Mouse (Mus musculus): Measurements from ENCODE around the gene Impg2. TPM values are rescaled to one million over a fixed set of nuclear protein-coding genes. Genes with fewer than 3 reads are reported as not detected.

The Impg2 gene
- polyA plus RNA-seq, 1 experiment from 2014 or later: 0.16 TPM

DNA sequence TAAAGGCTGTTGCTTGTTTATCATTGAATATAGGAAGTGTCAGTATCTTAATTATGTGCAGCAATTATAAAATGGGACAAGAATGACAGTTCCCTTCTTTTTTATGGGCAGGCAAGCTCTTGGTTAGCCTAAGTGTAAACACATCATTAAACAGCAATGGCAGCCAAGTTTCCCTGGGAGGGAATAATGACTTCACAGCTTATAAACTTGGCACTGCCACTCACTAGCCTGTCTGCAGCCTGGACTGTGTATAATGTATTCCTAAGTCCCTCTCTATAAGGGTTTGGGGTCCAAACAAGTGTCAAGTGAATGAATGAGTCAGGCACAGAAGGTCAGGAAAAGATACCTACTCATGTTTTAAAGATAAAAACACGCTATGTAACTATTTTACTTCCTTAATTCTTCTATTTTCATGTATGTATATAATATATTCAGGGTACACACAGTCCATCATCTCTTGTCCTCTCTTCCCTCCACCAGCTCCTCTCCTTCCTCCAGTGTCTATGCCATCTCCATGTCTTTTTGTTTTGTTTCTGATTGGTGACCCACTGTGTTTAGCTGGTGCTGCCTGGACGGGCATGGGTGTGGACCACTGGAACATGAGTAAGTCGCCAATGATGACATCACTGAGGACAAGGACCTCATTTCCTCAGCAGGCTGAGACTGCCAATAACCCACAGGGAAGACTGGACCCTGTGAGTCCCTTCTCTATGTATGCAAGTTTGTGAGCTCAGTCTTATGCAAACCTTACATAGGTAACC lies 92.0 kb downstream of the Impg2 start:
- Histone ChIP-seq H3K9me3 (ENCODE audit: low read length) (no peaks in the 10 kb centered on the region), H3K4me1 (ENCODE audit: insufficient read depth, low read length) (0 out of 2 replicates have a peak, but pooled peaks cover 5% of the 10 kb centered on the region), H3K27me3 (ENCODE audit: insufficient read depth, low read length) (no peaks in the 10 kb centered on the region), H3K27ac (ENCODE audit: low read length) (no peak overlapping the region), H3K9ac (replicated peaks; ENCODE audit: low read length) (no peak overlapping the region), H3K4me3 (ENCODE audit: low read length) (no peak overlapping the region), H3K4me2 (replicated peaks; ENCODE audit: low read depth, low read length) (no peak overlapping the region), H3K36me3 (ENCODE audit: insufficient read depth, low read length) (no peaks in the 10 kb centered on the region)
- WGBS: 71% methylated on average over 3 of the region's 3 CpGs
- no peak for ATAC-seq (ENCODE audit: low FRiP score, low TSS enrichment)

DNA sequence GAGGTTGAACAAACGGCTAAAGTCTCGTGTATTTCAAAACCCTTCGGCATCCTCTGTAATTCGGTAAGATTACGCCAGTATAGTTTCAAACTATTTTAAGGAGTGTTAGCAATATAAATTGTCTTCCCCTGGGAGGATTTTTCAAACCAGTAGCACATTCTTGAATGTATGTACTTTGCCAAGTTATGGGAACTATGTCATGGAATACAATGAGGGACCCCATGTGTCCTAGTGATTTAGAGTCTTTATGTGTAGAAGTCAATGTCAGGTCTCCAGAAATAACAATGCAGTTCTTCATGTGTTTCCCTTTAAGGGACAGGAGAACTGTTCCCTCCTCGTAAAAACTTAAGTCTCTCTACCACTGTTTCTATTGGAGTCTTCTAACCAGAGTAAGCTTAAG lies 94.1 kb downstream of the Impg2 start:
- no peak overlapping the region for H3K9ac ChIP-seq (replicated peaks; ENCODE audit: low read length)
- WGBS: 52% methylated on average over 6 of the region's 6 CpGs
- no peaks in the 10 kb centered on the region for H3K36me3 ChIP-seq (ENCODE audit: insufficient read depth, low read length)
- no peak overlapping the region for H3K4me2 ChIP-seq (replicated peaks; ENCODE audit: low read depth, low read length)
- H3K27ac ChIP-seq (ENCODE audit: low read length): no peak overlapping the region
- no peaks in the 10 kb centered on the region for H3K9me3 ChIP-seq (ENCODE audit: low read length)
- no peak overlapping the region for H3K4me3 ChIP-seq (ENCODE audit: low read length)
- H3K27me3 ChIP-seq (ENCODE audit: insufficient read depth, low read length): no peaks in the 10 kb centered on the region
- 0 out of 2 replicates have a peak, but pooled peaks cover 5% of the 10 kb centered on the region for H3K4me1 ChIP-seq (ENCODE audit: insufficient read depth, low read length)
- peak; percentile 65; the same call in 1 of the 2 replicates for ATAC-seq (ENCODE audit: low FRiP score, low TSS enrichment)

DNA sequence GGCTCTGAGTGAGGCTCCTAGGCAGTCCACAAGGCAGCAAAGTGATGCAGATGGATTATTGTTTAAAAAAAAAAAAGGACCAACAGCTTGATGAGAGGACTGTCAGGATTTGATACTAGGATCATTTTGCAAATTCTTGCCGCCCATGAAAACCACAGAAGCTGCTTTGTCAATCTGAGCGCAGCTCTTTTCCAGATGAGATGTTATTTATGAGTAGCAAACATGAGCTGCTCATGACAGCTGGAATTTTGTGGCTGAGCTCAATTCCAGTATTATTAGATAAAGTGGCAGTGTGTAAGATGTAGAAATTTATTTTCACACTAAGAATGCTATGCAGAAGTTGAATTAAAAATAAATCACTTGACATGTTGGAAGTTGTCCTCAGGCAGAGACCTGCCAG lies 94.7 kb downstream of the Impg2 start:
- no peaks in the 10 kb centered on the region for H3K36me3 ChIP-seq (ENCODE audit: insufficient read depth, low read length)
- 55% methylated on average over 2 of the region's 2 CpGs for whole genome bisulfite sequencing
- ATAC-seq (ENCODE audit: low FRiP score, low TSS enrichment): no peak
- H3K4me3 ChIP-seq (ENCODE audit: low read length): no peak overlapping the region
- H3K27me3 ChIP-seq (ENCODE audit: insufficient read depth, low read length): no peaks in the 10 kb centered on the region
- no peak overlapping the region for H3K4me2 ChIP-seq (replicated peaks; ENCODE audit: low read depth, low read length)
- H3K4me1 ChIP-seq (ENCODE audit: insufficient read depth, low read length): 0 out of 2 replicates have a peak, but pooled peaks cover 5% of the 10 kb centered on the region
- H3K9me3 ChIP-seq (ENCODE audit: low read length): no peaks in the 10 kb centered on the region
- H3K9ac ChIP-seq (replicated peaks; ENCODE audit: low read length): no peak overlapping the region
- no peak overlapping the region for H3K27ac ChIP-seq (ENCODE audit: low read length)

DNA sequence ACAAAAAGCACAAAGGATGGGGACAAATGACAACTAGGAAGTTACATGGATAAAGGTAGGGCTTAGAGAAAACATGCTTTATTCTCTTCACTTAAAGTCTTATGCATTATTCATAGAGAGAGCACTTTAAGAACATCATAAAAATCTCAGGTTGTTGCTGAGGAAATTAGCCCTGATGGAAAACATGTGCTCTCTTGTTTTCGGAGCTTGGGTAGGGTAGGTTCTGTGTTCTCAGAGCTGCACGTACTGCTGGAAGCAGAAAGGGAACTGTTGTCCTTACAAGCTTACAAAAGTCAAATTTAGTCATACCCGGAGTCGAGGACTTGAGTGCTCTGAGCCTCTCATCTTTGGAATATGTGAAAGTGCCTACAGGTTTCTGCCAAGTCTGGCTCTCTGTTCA lies 98.9 kb downstream of the Impg2 start:
- Histone ChIP-seq H3K27me3 (ENCODE audit: insufficient read depth, low read length) (no peaks in the 10 kb centered on the region), H3K4me3 (ENCODE audit: low read length) (no peak overlapping the region), H3K4me2 (replicated peaks; ENCODE audit: low read depth, low read length) (no peak overlapping the region), H3K27ac (ENCODE audit: low read length) (no peak overlapping the region), H3K9ac (replicated peaks; ENCODE audit: low read length) (no peak overlapping the region), H3K9me3 (ENCODE audit: low read length) (no peaks in the 10 kb centered on the region), H3K4me1 (ENCODE audit: insufficient read depth, low read length) (0 out of 2 replicates have a peak, but pooled peaks cover 5% of the 10 kb centered on the region), H3K36me3 (ENCODE audit: insufficient read depth, low read length) (no peaks in the 10 kb centered on the region)
- WGBS: 77% methylated on average over 4 of the region's 4 CpGs
- ATAC-seq (ENCODE audit: low FRiP score, low TSS enrichment): no peak

DNA sequence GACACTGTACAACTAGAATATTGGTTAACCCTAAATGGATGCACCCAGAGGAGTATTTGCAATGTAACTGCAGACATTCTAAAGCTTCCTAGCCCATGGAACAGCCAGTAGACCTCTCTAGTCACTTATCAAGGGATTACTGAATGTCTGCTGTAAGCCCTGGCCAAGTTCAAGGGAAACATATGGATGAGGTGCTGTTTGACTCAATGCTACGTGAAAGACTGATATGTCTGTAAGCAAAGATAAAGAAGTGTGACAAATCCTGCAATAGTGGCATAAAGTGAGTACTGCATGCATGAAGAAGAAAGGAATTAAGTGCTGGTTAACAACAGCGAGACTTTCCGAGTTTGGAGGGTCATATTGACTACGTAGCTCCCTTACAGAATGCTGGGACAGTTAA lies 100.1 kb downstream of the Impg2 start:
- Histone ChIP-seq H3K4me3 (ENCODE audit: low read length) (no peak overlapping the region), H3K4me1 (ENCODE audit: insufficient read depth, low read length) (no peaks in the 10 kb centered on the region), H3K9ac (replicated peaks; ENCODE audit: low read length) (no peak overlapping the region), H3K4me2 (replicated peaks; ENCODE audit: low read depth, low read length) (no peak overlapping the region), H3K27me3 (ENCODE audit: insufficient read depth, low read length) (no peaks in the 10 kb centered on the region), H3K36me3 (ENCODE audit: insufficient read depth, low read length) (no peaks in the 10 kb centered on the region), H3K9me3 (ENCODE audit: low read length) (no peaks in the 10 kb centered on the region), H3K27ac (ENCODE audit: low read length) (no peak overlapping the region)
- ATAC-seq (ENCODE audit: low FRiP score, low TSS enrichment): no peak
- WGBS: 82% methylated on average over 4 of the region's 4 CpGs

DNA sequence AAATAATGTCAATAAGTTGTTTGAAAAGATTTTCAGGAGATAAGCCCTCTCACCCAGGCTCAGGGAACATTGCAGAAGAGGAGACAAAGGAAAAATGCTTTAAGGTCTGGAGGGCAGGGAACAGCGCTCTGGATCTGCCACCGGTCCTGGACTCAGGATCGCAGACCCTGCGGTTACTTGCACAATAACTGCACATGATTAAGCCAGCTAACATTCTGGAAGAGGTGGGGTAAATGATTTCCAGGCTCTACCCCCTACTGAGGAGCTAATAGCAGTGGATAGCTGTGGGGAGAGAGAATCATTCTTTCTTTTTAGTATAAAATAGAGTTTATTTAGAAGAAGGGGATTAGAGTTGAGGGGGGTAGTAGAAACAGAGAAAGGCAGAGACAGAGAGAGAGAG lies 103.5 kb downstream of the Impg2 start:
- H3K36me3 ChIP-seq (ENCODE audit: insufficient read depth, low read length): no peaks in the 10 kb centered on the region
- no peak overlapping the region for H3K9ac ChIP-seq (replicated peaks; ENCODE audit: low read length)
- no peak overlapping the region for H3K4me2 ChIP-seq (replicated peaks; ENCODE audit: low read depth, low read length)
- ATAC-seq (ENCODE audit: low FRiP score, low TSS enrichment): peak; percentile 86
- no peaks in the 10 kb centered on the region for H3K4me1 ChIP-seq (ENCODE audit: insufficient read depth, low read length)
- H3K27me3 ChIP-seq (ENCODE audit: insufficient read depth, low read length): no peaks in the 10 kb centered on the region
- H3K9me3 ChIP-seq (ENCODE audit: low read length): no peaks in the 10 kb centered on the region
- H3K4me3 ChIP-seq (ENCODE audit: low read length): no peak overlapping the region
- 79% methylated on average over 4 of the region's 4 CpGs for WGBS
- no peak overlapping the region for H3K27ac ChIP-seq (ENCODE audit: low read length)

DNA sequence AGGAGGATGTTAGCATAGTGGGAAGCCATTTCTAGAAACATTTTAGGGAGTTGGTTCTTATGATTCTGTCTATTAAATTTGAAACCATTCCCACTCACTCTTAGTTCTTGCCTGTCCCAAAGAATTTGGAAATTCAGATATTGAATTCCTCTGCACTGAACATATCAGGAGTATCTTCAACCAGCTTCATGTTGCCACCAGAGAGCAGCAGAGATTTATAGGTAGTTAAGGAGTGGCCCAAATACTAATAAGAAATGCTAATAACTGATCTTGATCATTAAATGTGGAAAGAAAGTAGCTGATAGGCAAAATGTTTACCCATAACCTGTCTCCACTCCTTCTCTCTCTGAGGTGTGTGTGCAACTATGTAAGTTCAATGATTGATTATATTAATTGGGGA lies 107.2 kb downstream of the Impg2 start:
- ATAC-seq (ENCODE audit: low FRiP score, low TSS enrichment): no peak
- Histone ChIP-seq H3K9ac (replicated peaks; ENCODE audit: low read length) (no peak overlapping the region), H3K4me1 (ENCODE audit: insufficient read depth, low read length) (no peaks in the 10 kb centered on the region), H3K27ac (ENCODE audit: low read length) (no peak overlapping the region), H3K4me2 (replicated peaks; ENCODE audit: low read depth, low read length) (no peak overlapping the region), H3K4me3 (ENCODE audit: low read length) (no peak overlapping the region), H3K27me3 (ENCODE audit: insufficient read depth, low read length) (no peaks in the 10 kb centered on the region), H3K36me3 (ENCODE audit: insufficient read depth, low read length) (no peaks in the 10 kb centered on the region), H3K9me3 (ENCODE audit: low read length) (no peaks in the 10 kb centered on the region)

Other genes with a start within 250 kb of the Impg2 start
- gene Rpl24, start 238.0 kb upstream of the Impg2 start, polyA plus RNA-seq (2015; fragmentation: Nextera tagmentation; extraction: Ambion mirVana): 611 and 649 TPM in 2 replicates
- gene Zbtb11, start 230.4 kb upstream of the Impg2 start, polyA plus RNA-seq (2015; fragmentation: Nextera tagmentation; extraction: Ambion mirVana): 16.5 and 18.9 TPM in 2 replicates
- gene Pcnp, start 174.6 kb upstream of the Impg2 start, polyA plus RNA-seq (2015; fragmentation: Nextera tagmentation; extraction: Ambion mirVana): 210 and 217 TPM in 2 replicates
- 27.8 and 28.6 TPM in 2 replicates for gene Trmt10c, start 166.5 kb upstream of the Impg2 start, polyA plus RNA-seq (2015; fragmentation: Nextera tagmentation; extraction: Ambion mirVana)
- 24.6 and 27.2 TPM in 2 replicates for gene Senp7, start 156.0 kb upstream of the Impg2 start, polyA plus RNA-seq (2015; fragmentation: Nextera tagmentation; extraction: Ambion mirVana)

All from kidney, embryonic 16.5 days (tissue).